Mouse (Mus musculus): ENCODE measurements around the gene Fam169a. TPM values are rescaled to one million over a fixed set of nuclear protein-coding genes. Genes with fewer than 3 reads are reported as not detected.
"Not testable (repeated sequence)": the region's sequence is repeated elsewhere in the genome, so short reads cannot be mapped to it uniquely, and the experiment has no call there.

The Fam169a gene
- polyA plus RNA-seq, 1 experiment from 2014 or later: 15.1 TPM

GRCm38 (mm10) chr13:97082432-97082831, 15.3 kb downstream of the Fam169a start:
- 90% methylated on average over 7 of the region's 7 CpGs for WGBS
- H3K4me1 ChIP-seq: no peaks in the 10 kb centered on the region
- no peaks in the 10 kb centered on the region for H3K27me3 ChIP-seq
- ATAC-seq (replicated peaks): no peak
- no peak overlapping the region for H3K4me3 ChIP-seq
- no peak overlapping the region for H3K27ac ChIP-seq (replicated peaks)
- H3K9me3 ChIP-seq: no peaks in the 10 kb centered on the region
- no peak overlapping the region for H3K4me2 ChIP-seq (replicated peaks)
- H3K9ac ChIP-seq (replicated peaks): no peak overlapping the region
- no peaks in the 10 kb centered on the region for H3K36me3 ChIP-seq

- no peaks in the 10 kb centered on the region for H3K27me3 ChIP-seq
- H3K4me1 ChIP-seq: no peaks in the 10 kb centered on the region
- no peak for ATAC-seq (replicated peaks)
- no peak overlapping the region for H3K9ac ChIP-seq (replicated peaks)
- H3K4me3 ChIP-seq: no peak overlapping the region
- no peak overlapping the region for H3K27ac ChIP-seq (replicated peaks)
- H3K4me2 ChIP-seq (replicated peaks): no peak overlapping the region
- 66% methylated on average over 7 of the region's 9 CpGs for WGBS
- H3K9me3 ChIP-seq: no peaks in the 10 kb centered on the region
- H3K36me3 ChIP-seq: no peaks in the 10 kb centered on the region
Observed at GRCm38 (mm10) chr13:97086316-97086715, 19.2 kb downstream of the Fam169a start.

DNA sequence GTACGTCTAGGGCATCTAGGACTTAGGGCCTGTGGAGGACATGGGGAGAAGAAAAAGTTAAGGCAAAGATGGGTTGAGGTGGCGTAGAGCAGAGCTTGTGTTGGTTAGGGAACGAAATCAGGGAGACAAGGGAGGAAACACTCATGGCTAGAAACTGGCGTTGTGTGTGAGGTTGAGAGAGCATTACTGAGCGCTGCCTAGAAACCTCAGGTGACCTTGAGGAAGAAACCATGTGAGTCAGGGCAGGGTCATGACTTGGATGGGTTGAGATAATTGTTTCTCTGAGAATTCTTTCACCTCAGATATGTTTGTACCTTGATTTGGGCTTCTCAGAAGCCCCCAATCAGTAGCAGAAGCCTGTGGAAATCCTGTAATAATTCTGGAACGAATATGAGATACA, 20.3 kb downstream of the Fam169a start:
- Histone ChIP-seq H3K27me3 (no peaks in the 10 kb centered on the region), H3K4me3 (no peak overlapping the region), H3K36me3 (no peaks in the 10 kb centered on the region), H3K9ac (replicated peaks) (no peak overlapping the region), H3K4me2 (replicated peaks) (no peak overlapping the region), H3K9me3 (no peaks in the 10 kb centered on the region), H3K4me1 (no peaks in the 10 kb centered on the region), H3K27ac (replicated peaks) (no peak overlapping the region)
- ATAC-seq (replicated peaks): no peak
- WGBS: 96% methylated on average over 6 of the region's 6 CpGs

DNA sequence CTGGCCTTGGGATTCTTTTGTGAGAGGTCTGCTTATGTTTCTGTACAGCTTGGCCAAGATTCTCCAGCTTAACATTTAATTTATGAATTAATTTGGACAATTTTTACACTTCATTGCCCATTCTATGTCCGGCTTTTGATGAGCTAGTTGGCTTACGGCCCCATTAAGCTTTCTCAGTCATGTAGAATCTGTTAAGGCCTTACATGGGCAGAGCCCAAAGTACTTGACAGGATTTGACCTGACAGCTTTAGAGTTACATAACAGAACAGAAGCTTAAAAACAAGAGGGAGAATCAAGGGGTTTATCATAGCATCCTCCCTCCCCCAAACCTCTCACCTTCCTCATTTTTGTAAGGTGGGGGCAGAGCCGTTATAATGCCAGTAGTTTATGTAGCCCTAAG, 21.1 kb downstream of the Fam169a start:
- Histone ChIP-seq H3K4me2 (replicated peaks) (no peak overlapping the region), H3K36me3 (no peaks in the 10 kb centered on the region), H3K4me3 (no peak overlapping the region), H3K27ac (replicated peaks) (no peak overlapping the region), H3K9me3 (no peaks in the 10 kb centered on the region), H3K4me1 (no peaks in the 10 kb centered on the region), H3K27me3 (no peaks in the 10 kb centered on the region), H3K9ac (replicated peaks) (no peak overlapping the region)
- 58% methylated on average over 3 of the region's 3 CpGs for WGBS
- ATAC-seq (replicated peaks): no peak

DNA sequence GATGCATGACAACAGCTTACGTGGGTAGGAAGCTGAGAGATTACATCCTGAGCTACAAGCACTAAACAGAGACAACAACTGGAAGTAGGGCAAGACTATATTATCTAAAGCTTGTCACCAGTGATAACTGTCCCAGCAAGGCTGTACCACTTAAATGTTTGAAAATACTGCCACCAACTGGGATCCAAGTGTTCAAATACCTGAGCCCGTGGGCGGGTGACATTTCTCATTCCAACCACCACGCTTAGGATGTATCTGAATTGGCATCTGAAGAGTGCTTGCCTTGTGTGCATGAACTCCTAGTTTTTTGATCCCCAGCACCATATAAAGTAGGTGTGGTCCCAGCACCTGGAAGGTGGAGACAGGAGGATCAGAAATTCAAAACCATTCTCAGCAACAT, 28.6 kb downstream of the Fam169a start:
- H3K9ac ChIP-seq (replicated peaks): no peak overlapping the region
- H3K4me1 ChIP-seq: no peaks in the 10 kb centered on the region
- no peaks in the 10 kb centered on the region for H3K27me3 ChIP-seq
- ATAC-seq (replicated peaks): no peak
- H3K27ac ChIP-seq (replicated peaks): no peak overlapping the region
- WGBS: 91% methylated on average over 4 of the region's 4 CpGs
- H3K36me3 ChIP-seq: no peaks in the 10 kb centered on the region; the same call in 1 of the 2 replicates
- H3K4me2 ChIP-seq (replicated peaks): no peak overlapping the region
- no peak overlapping the region for H3K4me3 ChIP-seq
- H3K9me3 ChIP-seq: no peaks in the 10 kb centered on the region

- 74% methylated on average over 22 of the region's 22 CpGs for WGBS
- ATAC-seq (replicated peaks): peak; percentile 68
Observed at GRCm38 (mm10) chr13:97099187-97099852, 32.2 kb downstream of the Fam169a start, which contains the start of gene Gm6169. Gene Gm6169, minus strand, starts transcription at chr13:97099237.

DNA sequence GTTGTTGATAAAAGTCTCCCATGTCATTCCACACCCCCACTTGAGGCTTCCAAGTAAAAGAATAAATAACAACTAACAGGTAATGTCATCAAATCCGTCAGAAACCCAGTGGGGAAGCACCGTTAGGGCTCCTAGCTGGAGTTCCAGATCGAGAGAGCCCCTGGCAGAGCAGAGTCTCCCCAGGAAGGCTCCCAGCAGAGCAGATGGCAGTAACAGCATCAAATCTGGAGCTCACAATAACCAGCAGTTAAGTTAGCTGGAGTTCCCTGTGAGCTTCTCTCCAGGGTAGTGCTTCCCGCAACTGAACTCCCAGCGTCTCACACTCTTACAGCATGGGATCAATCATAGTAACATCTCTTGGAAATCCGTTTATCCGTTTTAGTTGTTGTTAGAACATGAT, 37.9 kb downstream of the Fam169a start:
- no peaks in the 10 kb centered on the region for H3K27me3 ChIP-seq
- 68% methylated on average over 7 of the region's 7 CpGs for WGBS
- no peak overlapping the region for H3K4me2 ChIP-seq (replicated peaks)
- H3K27ac ChIP-seq (replicated peaks): no peak overlapping the region
- 0 out of 2 replicates have a peak, but pooled peaks cover 2% of the 10 kb centered on the region for H3K36me3 ChIP-seq
- no peaks in the 10 kb centered on the region for H3K4me1 ChIP-seq
- no peaks in the 10 kb centered on the region for H3K9me3 ChIP-seq
- H3K9ac ChIP-seq (replicated peaks): no peak overlapping the region
- no peak for ATAC-seq (replicated peaks)
- no peak overlapping the region for H3K4me3 ChIP-seq

More at GRCm38 (mm10) chr13:97099187-97099852, 32.2 kb downstream of the Fam169a start, which contains the start of gene Gm6169:
- no peak within 1 kb of the TSS for H3K27ac ChIP-seq (replicated peaks)
- no peaks in the 10 kb centered on the region; the same call in 1 of the 2 replicates for H3K36me3 ChIP-seq
- no peak within 1 kb of the TSS for H3K9ac ChIP-seq (replicated peaks)
- no peaks in the 10 kb centered on the region for H3K27me3 ChIP-seq
- H3K4me1 ChIP-seq: no peaks in the 10 kb centered on the region
- no peak within 1 kb of the TSS for H3K4me2 ChIP-seq (replicated peaks)
- no peak within 1 kb of the TSS for H3K4me3 ChIP-seq
- H3K9me3 ChIP-seq: no peaks in the 10 kb centered on the region

DNA sequence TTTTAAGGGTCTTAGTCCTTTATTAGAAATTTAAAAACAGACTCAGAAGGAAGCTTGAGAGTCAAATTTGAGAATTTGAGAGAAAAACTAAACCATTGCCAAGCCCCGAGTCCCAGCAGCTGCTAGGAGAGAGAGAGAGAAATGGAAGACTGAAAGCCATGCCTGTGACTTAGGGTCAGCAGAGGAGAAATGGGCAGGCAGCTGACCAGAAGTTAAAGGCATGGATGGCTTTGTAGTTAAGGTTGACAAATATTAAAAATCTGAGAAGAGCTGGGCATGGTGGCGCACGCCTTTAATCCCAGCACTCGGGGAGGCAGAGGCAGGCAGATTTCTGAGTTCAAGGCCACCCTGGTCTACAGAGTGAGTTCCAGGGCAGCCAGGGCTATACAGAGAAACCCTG, 40.6 kb downstream of the Fam169a start:
- not testable (repeated sequence) for H3K4me2 ChIP-seq (replicated peaks); H3K9ac ChIP-seq (replicated peaks)
- WGBS: 95% methylated on average over 4 of the region's 4 CpGs

DNA sequence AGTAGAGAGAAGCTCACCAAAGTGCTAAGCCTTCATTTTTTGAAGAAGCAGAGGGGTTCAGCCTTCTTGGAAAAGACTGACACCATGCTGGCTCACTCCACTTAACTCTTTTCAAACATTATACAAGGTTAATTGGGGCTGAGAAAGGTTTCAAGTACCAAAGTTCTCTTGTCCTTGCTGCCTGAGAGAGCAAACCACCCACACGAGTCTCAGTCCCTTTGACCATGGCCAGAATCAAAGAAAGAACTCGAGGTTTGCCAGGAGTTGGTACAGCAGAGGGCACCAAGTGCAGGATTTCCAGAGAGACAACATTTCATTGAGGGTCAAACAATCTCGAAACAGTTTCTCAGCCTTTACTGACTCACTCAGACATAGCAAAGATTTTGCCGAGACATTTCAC, 42.0 kb downstream of the Fam169a start:
- 76% methylated on average over 4 of the region's 4 CpGs for WGBS
- Histone ChIP-seq H3K27ac (replicated peaks) (no peak overlapping the region), H3K9ac (replicated peaks) (no peak overlapping the region), H3K4me1 (no peaks in the 10 kb centered on the region), H3K36me3 (peaks cover 9% of the 10 kb centered on the region), H3K9me3 (no peaks in the 10 kb centered on the region), H3K4me2 (replicated peaks) (no peak overlapping the region), H3K27me3 (no peaks in the 10 kb centered on the region), H3K4me3 (no peak overlapping the region)
- no peak for ATAC-seq (replicated peaks)

More for the DNA sequence above, 40.6 kb downstream of the Fam169a start:
- not testable (repeated sequence) for H3K9me3 ChIP-seq; H3K36me3 ChIP-seq; H3K4me1 ChIP-seq; H3K27ac ChIP-seq (replicated peaks); H3K4me3 ChIP-seq; H3K27me3 ChIP-seq; ATAC-seq (replicated peaks)

DNA sequence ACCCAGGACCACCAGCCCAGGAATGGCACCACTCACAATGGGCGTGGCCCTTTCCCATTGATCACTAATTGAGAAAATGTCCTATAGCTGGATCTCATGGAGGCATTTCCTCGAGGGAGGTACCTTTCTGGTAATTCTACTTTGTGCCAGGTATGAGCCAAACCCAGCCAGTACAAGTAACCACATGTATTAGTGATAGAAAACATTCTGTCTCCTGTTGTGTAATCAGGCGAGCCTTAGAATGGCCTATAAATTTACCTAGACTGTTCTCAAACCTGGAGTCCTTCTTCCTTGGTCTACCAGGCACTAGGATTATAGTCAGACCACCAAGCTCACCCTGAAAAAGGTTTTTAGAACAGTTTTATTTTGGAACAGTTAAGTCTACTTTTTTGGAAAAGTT, 54.3 kb downstream of the Fam169a start:
- H3K9ac ChIP-seq (replicated peaks): no peak overlapping the region
- H3K4me2 ChIP-seq (replicated peaks): no peak overlapping the region
- no peaks in the 10 kb centered on the region for H3K9me3 ChIP-seq
- no peaks in the 10 kb centered on the region for H3K27me3 ChIP-seq
- no peak overlapping the region for H3K27ac ChIP-seq (replicated peaks)
- no peak overlapping the region for H3K4me3 ChIP-seq
- no peaks in the 10 kb centered on the region for H3K4me1 ChIP-seq
- no peak for ATAC-seq (replicated peaks)
- peaks cover 8% of the 10 kb centered on the region for H3K36me3 ChIP-seq
- WGBS: 78% methylated on average over 3 of the region's 3 CpGs

- H3K27me3 ChIP-seq; H3K27ac ChIP-seq (replicated peaks); H3K4me2 ChIP-seq (replicated peaks); H3K4me1 ChIP-seq; H3K9me3 ChIP-seq; H3K9ac ChIP-seq (replicated peaks); ATAC-seq (replicated peaks); H3K4me3 ChIP-seq: not testable (repeated sequence)
- peaks cover 29% of the 10 kb centered on the region for H3K36me3 ChIP-seq
- 90% methylated on average over 4 of the region's 4 CpGs for WGBS
Observed at GRCm38 (mm10) chr13:97129654-97130053, 62.6 kb downstream of the Fam169a start.

- no CpG with 5 or more reads among the region's 2 CpGs for WGBS
Observed at GRCm38 (mm10) chr13:97130413-97130812, 63.3 kb downstream of the Fam169a start.

More at GRCm38 (mm10) chr13:97130413-97130812, 63.3 kb downstream of the Fam169a start:
- not testable (repeated sequence) for H3K4me2 ChIP-seq (replicated peaks); H3K4me1 ChIP-seq; ATAC-seq (replicated peaks); H3K9me3 ChIP-seq; H3K9ac ChIP-seq (replicated peaks); H3K4me3 ChIP-seq; H3K27me3 ChIP-seq; H3K27ac ChIP-seq (replicated peaks)
- H3K36me3 ChIP-seq: peaks cover 32% of the 10 kb centered on the region

Data from forebrain, embryonic 15.5 days (tissue).